Mouse (Mus musculus) cerebellum, adult 2 months (tissue): ENCODE data around the gene Cnih3.

Experiments
- CTCF ChIP-seq: fragments of 200-500 bp; IDR thresholded peaks from 2 replicates; pipeline ENCODE4 v1.5.1; 2011; ENCODE audit warnings: low read depth, mild to moderate bottlenecking, control low read depth, low read length, moderate library complexity, borderline replicate concordance; ENCODE audit not compliant: insufficient read depth
- POLR2A ChIP-seq: fragments of 200-500 bp; IDR thresholded peaks from 2 replicates; pipeline ENCODE4 v1.6.1; 2011; ENCODE audit warnings: low read length, control low read depth, borderline replicate concordance; ENCODE audit not compliant: insufficient read depth

- no peak for TF ChIP-seq POLR2A
- TF ChIP-seq CTCF: no peak
Measured at GRCm38 (mm10) chr1:181376431-181376830, 24.0 kb downstream of the Cnih3 start.
